In the genomic region with DNA sequence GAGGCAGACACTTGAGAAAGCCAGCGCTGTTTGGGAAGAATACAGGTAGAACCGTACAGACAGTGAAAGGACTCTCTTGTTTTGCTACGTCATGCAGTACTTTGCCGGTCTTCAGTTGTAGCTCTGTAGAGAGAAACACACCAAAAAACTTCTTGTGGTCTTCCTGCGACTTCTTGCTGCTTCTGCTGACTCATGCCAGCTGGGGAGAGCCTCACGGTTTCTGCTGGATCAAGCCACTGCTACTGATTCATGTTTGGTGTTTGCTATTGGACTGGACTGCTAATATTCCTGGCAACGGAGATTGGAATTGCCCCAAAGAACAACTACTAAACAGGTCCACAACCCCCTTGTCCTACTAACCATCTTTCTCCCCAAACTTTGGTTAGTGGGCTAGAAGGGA, we compare ENCODE assay signal across 16 mouse cellular contexts.
"Had no signal": no experiment of that assay in that cellular context is flagged by ENCODE, and none has a peak within 500 bp of the region (broad histone marks: within the 10 kb centered on the region; RNA-seq: fewer than 3 reads in every experiment).

No protein-coding gene starts in this region.

- H3K27ac ChIP-seq: neural tube, embryonic 12.5 days; neural tube, embryonic 13.5 days; neural tube, embryonic 15.5 days; stomach, embryonic 15.5 days had no signal

- H3K9me3 ChIP-seq: neural tube, embryonic 12.5 days; neural tube, embryonic 13.5 days; neural tube, embryonic 15.5 days; stomach, embryonic 15.5 days had no signal

- H3K27me3 ChIP-seq: neural tube, embryonic 12.5 days; neural tube, embryonic 13.5 days; neural tube, embryonic 15.5 days; stomach, embryonic 15.5 days had no signal

- H3K36me3 ChIP-seq: neural tube, embryonic 12.5 days; neural tube, embryonic 15.5 days had no signal

- H3K9ac ChIP-seq: neural tube, embryonic 12.5 days; neural tube, embryonic 13.5 days; neural tube, embryonic 15.5 days; stomach, embryonic 15.5 days had no signal

- H3K4me1 ChIP-seq: neural tube, embryonic 12.5 days; neural tube, embryonic 13.5 days; neural tube, embryonic 15.5 days; stomach, embryonic 15.5 days had no signal

- DNase-seq: retina, postnatal 1 day; right cerebral cortex, adult 18-20 months; right cerebral cortex, postnatal 14 days; right cerebral cortex, postnatal 25 days; right cerebral cortex, postnatal 4 days; spleen, adult 18-20 months; thymus, adult 18-20 months; thymus, adult 2 months; thymus, postnatal 14 days; thymus, postnatal 25 days; thymus, postnatal 36 days; thymus, postnatal 4 days had no signal

- H3K4me3 ChIP-seq: neural tube, embryonic 12.5 days; neural tube, embryonic 13.5 days; neural tube, embryonic 15.5 days; stomach, embryonic 15.5 days had no signal

- H3K4me2 ChIP-seq: neural tube, embryonic 12.5 days; neural tube, embryonic 13.5 days; neural tube, embryonic 15.5 days; stomach, embryonic 15.5 days had no signal
